Mouse (Mus musculus): ENCODE data around the gene Atp13a3.

GRCm38 (mm10) chr16:30433148-30433547 is 27.4 kb upstream of the Atp13a3 start:
- TF ChIP-seq CTCF (conservative IDR thresholded peaks at IDR 0.05; ENCODE audit: low read length) (no peak), NANOG (IDR thresholded peaks at IDR 0.05; ENCODE audit: borderline replicate concordance, low read length) (no peak)
